Mouse (Mus musculus) embryonic fibroblast, embryonic 13.5 days (primary cell): ENCODE results near the gene Tmem86b.

Source experiments
- CTCF ChIP-seq: IDR thresholded peaks from 2 replicates; pipeline ENCODE4 v1.5.1; 2011; ENCODE audit warnings: mild to moderate bottlenecking, control low read depth, low read length, moderate library complexity, borderline replicate concordance; ENCODE audit not compliant: insufficient read depth
- POLR2A ChIP-seq: IDR thresholded peaks from 2 replicates; pipeline ENCODE4 v1.6.1; 2011; ENCODE audit warnings: low read depth, mild to moderate bottlenecking, control low read depth, low read length, moderate library complexity

- TF ChIP-seq CTCF (no peak), POLR2A (no peak)
These were observed at the start of gene Tmem86b for GRCm38 (mm10) chr7:4631031-4631430.
